Mouse (Mus musculus) CD8-positive naive resting alpha-beta T cell, adult 2 months (primary cell): ENCODE results near the gene Fnbp1l.

Experiments used
- DNase-seq, 2 experiments: peaks; one replicate each; pipeline ENCODE4 v3.0.0; 2022; ENCODE audit warnings: low read depth in 2 of 2, low spot score in 2 of 2

Fnbp1l gene

GRCm38 (mm10) chr3:122497871-122498270 is 121.6 kb downstream of the Fnbp1l start:
- DNase-seq, result no peak

DNA sequence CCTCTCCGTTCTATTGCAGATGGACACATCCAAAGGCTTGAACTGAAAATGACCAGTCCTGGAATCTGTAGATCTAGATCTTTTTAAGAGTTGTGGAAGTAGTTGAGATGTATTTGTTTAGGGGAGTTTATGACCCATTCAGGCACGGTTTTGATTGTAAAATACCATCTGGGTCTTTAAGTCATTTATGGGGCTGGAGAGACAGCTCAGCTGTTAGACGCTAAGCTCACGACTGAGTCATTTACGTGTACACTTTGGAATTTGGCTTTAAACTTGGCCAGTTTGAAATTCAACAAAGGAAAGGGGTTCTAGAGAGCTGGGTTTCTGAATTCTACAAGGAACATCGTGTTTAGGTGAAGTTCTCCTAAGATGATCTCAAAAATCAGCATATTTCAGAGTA is 124.8 kb downstream of the Fnbp1l start:
- DNase-seq, result no peak

DNA sequence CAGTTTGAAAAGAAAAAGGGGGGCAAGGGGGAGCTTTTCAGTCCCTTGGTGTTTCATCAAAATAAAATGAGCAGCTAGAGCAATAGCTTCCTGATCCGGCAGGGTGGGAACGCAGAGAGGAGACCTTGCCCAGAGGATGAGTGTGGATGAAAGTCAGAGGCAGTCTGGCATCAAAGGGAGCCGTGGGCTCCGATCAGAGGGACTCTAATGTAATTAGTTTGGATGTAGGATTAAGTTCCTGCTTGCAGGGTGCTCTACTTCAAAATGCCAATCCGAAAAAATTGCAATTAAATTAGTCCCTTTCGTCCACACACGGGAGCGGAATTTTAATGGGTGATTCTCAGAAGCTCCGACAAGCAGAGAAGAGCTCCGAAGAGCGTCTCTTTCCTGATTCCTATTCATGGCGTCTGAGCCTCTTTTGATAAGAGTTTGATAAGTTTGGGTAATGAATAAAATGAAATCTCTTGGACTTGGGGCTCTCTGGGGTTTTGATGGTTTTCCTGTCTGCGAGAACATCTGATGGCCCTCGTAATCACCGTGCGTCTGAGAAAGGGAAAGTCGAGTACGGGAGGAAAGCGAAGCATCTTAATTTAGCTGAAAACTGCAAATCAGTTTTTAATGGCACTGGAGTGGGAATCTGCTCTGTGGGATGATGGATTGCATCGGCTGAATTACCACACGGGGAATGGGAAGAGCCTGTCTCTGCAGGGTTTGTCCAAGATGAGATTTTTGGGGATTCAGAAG is 126.5 kb downstream of the Fnbp1l start:
- DNase-seq, result no peak

- DNase-seq, result no peak
These were observed 127.5 kb downstream of the Fnbp1l start for GRCm38 (mm10) chr3:122492006-122492405.

DNA sequence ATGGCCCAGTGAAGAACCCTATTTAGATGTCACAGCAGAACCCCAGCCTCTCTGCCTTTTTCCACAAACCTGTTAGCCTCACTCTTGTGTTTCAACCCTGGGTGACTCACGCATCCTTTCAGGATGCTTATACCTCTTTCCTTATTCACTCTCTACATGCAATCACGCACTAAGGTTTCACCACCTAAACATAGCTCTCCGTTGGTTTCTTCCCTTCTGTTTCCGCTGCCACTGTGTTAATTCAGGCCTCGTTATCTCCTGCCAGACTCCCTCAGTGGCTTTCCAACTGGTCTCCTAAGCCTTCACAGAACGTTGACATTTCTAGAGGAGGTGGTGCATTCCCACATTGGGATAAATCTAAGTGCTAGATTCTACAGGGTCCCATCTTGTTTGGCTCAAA is 128.9 kb downstream of the Fnbp1l start:
- DNase-seq, result no peak
